Mouse (Mus musculus) liver, embryonic 14.5 days (tissue): ENCODE measurements around the gene 2810408A11Rik.
A peak's percentile ranks its signal among the peaks of the same experiment; 100 is the strongest.

ENCODE experiments used
- CTCF ChIP-seq: IDR thresholded peaks from 2 replicates; pipeline ENCODE4 v1.5.1; 2016; ENCODE audit warnings: antibody characterized with exemption, low read depth, control low read depth
- EP300 ChIP-seq: IDR thresholded peaks from 2 replicates; pipeline ENCODE4 v1.6.1; 2016; ENCODE audit warnings: antibody characterized with exemption, low read depth

GRCm38 (mm10) chr11:69886907-69887635, 13.7 kb downstream of the 2810408A11Rik start:
- peak; percentile 84 for TF ChIP-seq CTCF
- peak; percentile 73 for TF ChIP-seq EP300
